Mouse (Mus musculus) heart, adult 2 months (tissue): ENCODE results near the gene Gckr. TPM values are rescaled to one million over a fixed set of nuclear protein-coding genes. Genes with fewer than 3 reads are reported as not detected.
A peak's percentile ranks its signal among the peaks of the same experiment; 100 is the strongest.

Experiments used
- DNase-seq, 2 experiments: peaks; one replicate each; pipeline ENCODE4 v3.0.0; 2021
- H3K27ac ChIP-seq: fragments of 200-600 bp; 2 replicates; pipeline ENCODE4 v1.8.1; 2022
- H3K27me3 ChIP-seq: fragments of 200-500 bp; 2 replicates; pipeline ENCODE4 v1.6.1; 2012; ENCODE audit warnings: mild to moderate bottlenecking, low read length, inconsistent platforms, mixed read lengths; ENCODE audit not compliant: control insufficient read depth, insufficient read depth
- H3K36me3 ChIP-seq: fragments of 200-500 bp; 2 replicates; pipeline ENCODE4 v1.6.1; 2012; ENCODE audit warnings: low read length, inconsistent platforms; ENCODE audit not compliant: control insufficient read depth, insufficient read depth
- H3K4me1 ChIP-seq: fragments of 200-500 bp; 2 replicates; pipeline ENCODE4 v1.6.1; 2011; ENCODE audit warnings: low read length; ENCODE audit not compliant: control insufficient read depth, insufficient read depth
- H3K4me3 ChIP-seq: fragments of 200-600 bp; 2 replicates; pipeline ENCODE4 v1.8.1; 2022
- H3K79me2 ChIP-seq: fragments of 200-500 bp; replicated peaks from 2 replicates; pipeline ENCODE4 v1.6.1; 2012; ENCODE audit warnings: mild to moderate bottlenecking, inconsistent platforms, low read length, moderate library complexity, mixed read lengths; ENCODE audit not compliant: control insufficient read depth, insufficient read depth
- H3K9ac ChIP-seq: fragments of 200-500 bp; 2 replicates; pipeline ENCODE4 v1.6.1; 2012; ENCODE audit warnings: low read depth, mild to moderate bottlenecking, control low read depth, inconsistent platforms, low read length, mixed read lengths
- CTCF ChIP-seq: fragments of 200-600 bp; IDR thresholded peaks from 2 replicates; pipeline ENCODE4 v1.8.1; 2022; ENCODE audit warnings: antibody characterized with exemption, mild to moderate bottlenecking, moderate library complexity
- EP300 ChIP-seq: fragments of 200-500 bp; IDR thresholded peaks from 2 replicates; pipeline ENCODE4 v1.6.1; 2011; ENCODE audit warnings: low read depth, low read length, control low read depth; ENCODE audit not compliant: insufficient read depth
- POLR2A ChIP-seq: fragments of 200-500 bp; IDR thresholded peaks from 2 replicates; pipeline ENCODE4 v1.6.1; 2011; ENCODE audit warnings: mild to moderate bottlenecking, low read depth, low read length, control low read depth; ENCODE audit not compliant: insufficient read depth
- WGBS: fragments of 180-500 bp; shearing (Covaris S2); methylation state at CpG from one replicate; pipeline ENCODE4 v1.1.7; 2018; 5-methylcytosine and 5-hydroxymethylcytosine counted together
- intact Hi-C: fragments of 180-260 bp; cut with DNase I; formaldehyde crosslinking; loops from one replicate; pipeline ENCODE4 v1.15.1; 2025
- long read RNA-seq: library from polyadenylated mRNA; stranded (forward); transcript quantifications from one replicate; pipeline ENCODE4 v2.0.0, GENCODE M21; 2021
- polyA plus RNA-seq: library from polyadenylated mRNA; depleted of rRNA; stranded (reverse); fragments of >200 nt; gene quantifications from 2 replicates; pipeline ENCODE4 v1.2.3, GENCODE M21; 2012; rRNA removed
- total RNA-seq, 2 experiments: library from RNA; stranded (reverse); gene quantifications; 2 replicates each; pipeline ENCODE4 v1.2.3; 2021

Gene Gckr
- total RNA-seq (not detected), polyA plus RNA-seq (0.32 TPM in 1 of 2 replicates, not detected in the other)
- long read RNA-seq: 0 reads

DNA sequence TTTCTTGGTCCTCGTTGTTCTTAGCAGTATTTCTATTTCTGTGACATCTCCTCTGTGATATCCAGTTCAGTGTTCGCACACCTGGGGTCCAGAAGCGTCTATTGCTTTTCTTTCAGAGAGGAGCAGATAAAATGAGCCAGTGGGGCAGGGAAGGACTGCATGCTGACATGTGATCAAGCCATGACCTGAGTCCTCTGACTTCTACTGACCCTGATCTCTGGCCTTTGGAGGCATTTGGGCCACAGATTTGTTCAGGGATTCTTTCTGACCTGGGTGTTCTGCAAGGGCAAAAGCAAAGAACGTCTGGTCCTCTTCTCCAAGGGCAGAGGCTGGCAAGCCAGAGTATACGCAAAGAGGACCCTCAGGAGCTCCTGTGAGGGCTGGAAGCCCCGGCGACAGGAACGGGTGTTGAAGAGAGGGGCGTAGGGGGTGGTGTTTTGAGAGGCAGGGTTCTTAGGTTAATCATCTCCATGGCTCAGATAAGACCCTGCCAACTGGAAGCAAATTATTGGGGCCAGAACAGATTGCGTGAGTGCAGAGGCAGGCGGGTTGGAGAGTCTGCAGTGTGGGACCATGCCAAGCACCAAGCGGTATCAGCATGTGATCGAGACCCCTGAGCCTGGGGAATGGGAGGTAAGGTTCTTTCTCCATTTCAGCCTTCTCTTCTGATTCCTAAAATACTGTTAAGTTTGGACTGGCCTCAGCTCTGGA is at the start of gene Gckr:
Gene Gckr, plus strand, starts transcription at position 397 of the 711 bp plus-strand sequence.
- no peaks in the 10 kb centered on the region for H3K79me2 ChIP-seq
- intact Hi-C loops: loop anchor here (10.0 kb wide), 1 partner anchor 242 kb away; the partner anchor contains the start of gene Cad
- DNase-seq: no peak
- WGBS: 49% methylated on average over 13 of the region's 13 CpGs
- H3K4me1 ChIP-seq: no peaks in the 10 kb centered on the region
- no peak for TF ChIP-seq POLR2A
- TF ChIP-seq CTCF: no peak
- TF ChIP-seq EP300: no peak
- H3K27ac ChIP-seq: no peak within 1 kb of the TSS
- H3K9ac ChIP-seq: no peak within 1 kb of the TSS
- no peak within 1 kb of the TSS for H3K4me3 ChIP-seq
- no peaks in the 10 kb centered on the region for H3K36me3 ChIP-seq
- peaks cover 2% of the 10 kb centered on the region; the same call in 1 of the 2 replicates for H3K27me3 ChIP-seq

DNA sequence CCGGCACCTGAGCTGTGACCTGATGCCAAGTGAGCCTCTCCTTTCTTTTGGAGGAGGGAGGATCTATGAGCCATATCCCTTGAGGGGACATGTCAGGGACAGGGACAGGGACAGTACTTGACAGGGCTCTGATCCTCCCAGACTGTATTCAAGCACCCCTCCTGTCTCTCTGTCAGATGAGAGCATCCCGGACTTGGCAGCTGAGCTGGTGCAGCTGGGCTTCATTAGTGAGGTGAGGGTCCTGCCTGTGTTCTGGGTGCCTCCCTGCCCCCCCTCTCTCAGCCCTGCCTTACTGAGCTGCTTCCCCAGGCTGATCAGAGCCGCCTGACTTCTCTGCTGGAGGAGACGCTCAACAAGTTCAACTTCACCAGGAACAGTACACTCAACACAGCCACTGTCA is 46.5 kb upstream of the Gckr start:
- Histone ChIP-seq H3K4me1 (peaks cover 16% of the 10 kb centered on the region), H3K79me2 (no peaks in the 10 kb centered on the region; the same call in 1 of the 2 replicates), H3K9ac (no peak overlapping the region), H3K4me3 (no peak overlapping the region), H3K36me3 (peaks cover 19% of the 10 kb centered on the region), H3K27ac (no peak overlapping the region), H3K27me3 (no peaks in the 10 kb centered on the region)
- no peak for DNase-seq
- 66% methylated on average over 4 of the region's 4 CpGs for WGBS
- TF ChIP-seq EP300 (no peak), CTCF (no peak)
- intact Hi-C loops: no loop called here

DNA sequence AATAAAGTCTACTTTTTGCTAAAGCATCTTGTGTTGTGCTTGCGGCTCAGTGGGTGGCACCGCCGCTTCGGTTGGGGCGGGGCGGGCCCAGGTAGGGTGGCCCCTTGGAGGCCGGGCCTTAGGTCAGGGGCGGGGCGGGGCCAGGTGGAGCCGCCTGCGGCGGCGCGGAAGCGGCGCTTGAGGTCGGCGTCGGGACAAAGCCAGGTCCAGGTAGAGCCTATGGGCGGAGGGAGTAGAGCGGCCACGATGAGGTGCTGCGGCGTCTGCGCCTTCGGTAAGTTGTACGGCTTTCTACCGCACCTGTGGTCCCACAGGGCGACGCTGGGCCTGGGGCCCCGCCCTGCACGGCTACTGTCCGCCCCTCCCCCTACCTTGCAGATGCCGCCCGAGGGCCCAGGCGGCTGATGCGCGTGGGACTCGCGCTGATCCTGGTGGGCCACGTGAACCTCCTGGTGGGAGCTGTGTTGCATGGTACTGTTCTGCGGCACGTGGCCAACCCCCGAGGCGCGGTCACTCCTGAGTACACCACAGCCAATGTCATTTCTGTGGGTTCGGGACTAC is 45.6 kb upstream of the Gckr start, which contains the start of gene Krtcap3:
Gene Krtcap3, plus strand, starts transcription at position 151 of the 561 bp plus-strand sequence.
- Histone ChIP-seq H3K4me3 (no peak within 1 kb of the TSS), H3K27ac (no peak within 1 kb of the TSS), H3K9ac (no peak within 1 kb of the TSS), H3K79me2 (no peaks in the 10 kb centered on the region), H3K36me3 (peaks cover 18% of the 10 kb centered on the region), H3K4me1 (peaks cover 16% of the 10 kb centered on the region), H3K27me3 (no peaks in the 10 kb centered on the region)
- DNase-seq: no peak
- intact Hi-C loops: no loop called here
- TF ChIP-seq EP300: no peak
- no peak for TF ChIP-seq POLR2A
- TF ChIP-seq CTCF: no peak
- WGBS: 55% methylated on average over 47 of the region's 47 CpGs

DNA sequence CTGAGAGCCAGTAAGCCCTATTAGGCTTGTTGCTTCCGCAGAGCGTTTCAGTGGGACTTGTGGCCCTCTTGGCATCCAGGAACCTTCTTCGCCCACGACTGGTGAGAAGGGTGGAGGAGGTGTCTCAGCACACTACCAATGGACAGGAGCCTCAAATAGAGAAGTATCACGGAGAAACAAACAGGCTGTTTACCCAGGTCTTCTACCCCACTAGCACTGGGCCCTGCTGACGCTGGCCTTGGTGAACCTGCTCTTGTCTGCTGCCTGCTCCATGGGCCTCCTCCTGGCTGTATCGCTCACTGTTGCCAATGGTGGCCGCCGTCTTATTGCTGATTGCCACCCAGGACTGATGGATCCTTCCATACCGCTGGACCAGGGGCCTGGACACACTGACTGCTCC is 45.1 kb upstream of the Gckr start:
- no peak for TF ChIP-seq EP300
- TF ChIP-seq POLR2A: no peak
- no peak for TF ChIP-seq CTCF
- H3K9ac ChIP-seq: no peak overlapping the region
- DNase-seq: no peak
- intact Hi-C loops: no loop called here
- no peak overlapping the region for H3K27ac ChIP-seq
- H3K27me3 ChIP-seq: no peaks in the 10 kb centered on the region
- peaks cover 14% of the 10 kb centered on the region for H3K36me3 ChIP-seq
- WGBS: 83% methylated on average over 10 of the region's 10 CpGs
- no peaks in the 10 kb centered on the region for H3K79me2 ChIP-seq
- H3K4me1 ChIP-seq: peaks cover 16% of the 10 kb centered on the region
- H3K4me3 ChIP-seq: no peak overlapping the region

DNA sequence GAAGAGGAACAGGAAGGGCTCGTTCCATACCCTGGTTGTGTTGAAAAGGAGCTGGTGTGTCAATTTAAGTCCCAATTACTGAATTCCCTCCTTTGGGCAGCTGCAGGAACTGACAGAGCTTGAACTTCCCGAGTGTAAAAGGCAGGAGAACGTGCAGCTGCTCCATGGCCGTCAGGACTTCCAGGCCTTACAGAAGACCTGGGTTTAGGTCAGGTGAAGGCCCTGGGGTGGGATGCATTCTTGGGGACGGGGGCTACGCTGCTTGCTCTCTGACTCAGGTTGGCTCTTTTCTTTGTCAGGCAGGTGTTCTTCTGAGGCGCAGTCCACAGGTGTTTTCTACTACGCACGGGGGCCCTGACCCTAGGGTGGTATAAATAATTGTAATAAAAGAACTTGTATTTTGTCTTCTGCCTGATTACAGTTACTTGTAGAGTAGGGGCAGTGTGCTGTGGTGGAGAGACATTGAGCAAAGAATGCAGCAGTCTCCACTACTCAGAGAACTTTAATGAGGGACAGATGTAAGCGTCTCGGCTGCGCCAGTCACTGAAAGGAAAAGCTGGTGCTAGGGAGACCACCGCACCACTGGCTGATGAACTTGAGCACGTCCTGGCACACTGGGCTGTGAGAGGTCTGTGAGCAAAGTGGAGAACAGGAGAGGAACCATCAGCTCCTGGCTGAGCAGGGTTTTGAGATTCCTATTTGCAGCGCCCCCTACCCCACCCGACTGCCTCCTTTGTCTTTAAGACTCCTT is 44.3 kb upstream of the Gckr start:
- no peak overlapping the region for H3K4me3 ChIP-seq
- intact Hi-C loops: no loop called here
- no peak for DNase-seq
- H3K27ac ChIP-seq: peak overlapping the region; percentile 73; the same call in 1 of the 2 replicates
- no peaks in the 10 kb centered on the region for H3K27me3 ChIP-seq
- H3K79me2 ChIP-seq: no peaks in the 10 kb centered on the region
- H3K36me3 ChIP-seq: peaks cover 14% of the 10 kb centered on the region
- no peak overlapping the region for H3K9ac ChIP-seq
- peaks cover 16% of the 10 kb centered on the region for H3K4me1 ChIP-seq
- TF ChIP-seq EP300: no peak
- no peak for TF ChIP-seq CTCF
- TF ChIP-seq POLR2A: no peak
- 81% methylated on average over 16 of the region's 16 CpGs for WGBS

DNA sequence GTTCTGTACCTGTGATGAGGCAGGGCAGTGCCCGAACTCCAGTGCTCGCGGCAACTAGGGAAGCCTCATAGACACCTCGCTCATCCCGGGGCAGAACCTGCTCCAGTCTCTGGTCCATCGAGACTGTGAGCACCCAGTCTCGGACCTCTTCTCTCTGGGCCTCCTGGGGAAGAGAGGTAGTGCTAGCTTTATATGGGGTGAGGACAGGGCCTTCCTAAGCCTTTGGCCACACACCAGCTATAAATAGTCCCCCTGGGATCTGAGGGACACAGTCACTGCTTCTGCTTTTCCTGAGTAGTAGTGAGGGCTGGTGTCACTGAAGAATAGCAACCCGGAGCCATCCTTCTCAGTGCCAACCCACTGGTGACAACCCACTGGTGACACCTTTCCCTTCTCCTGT is 43.4 kb upstream of the Gckr start:
- peak overlapping the region; percentile 73 for H3K27ac ChIP-seq
- H3K9ac ChIP-seq: peak overlapping the region; percentile 17
- H3K4me3 ChIP-seq: peak overlapping the region; percentile 7; the same call in 1 of the 2 replicates
- H3K27me3 ChIP-seq: no peaks in the 10 kb centered on the region
- H3K79me2 ChIP-seq: no peaks in the 10 kb centered on the region
- intact Hi-C loops: no loop called here
- H3K4me1 ChIP-seq: peaks cover 16% of the 10 kb centered on the region
- no peak for DNase-seq
- WGBS: 69% methylated on average over 8 of the region's 8 CpGs
- TF ChIP-seq CTCF: no peak
- no peak for TF ChIP-seq EP300
- no peak for TF ChIP-seq POLR2A
- peaks cover 8% of the 10 kb centered on the region for H3K36me3 ChIP-seq
